Mouse (Mus musculus): Measurements from ENCODE around the gene Cdkl2. TPM values are rescaled to one million over a fixed set of nuclear protein-coding genes. Genes with fewer than 3 reads are reported as not detected.

Gene Cdkl2
- polyA plus RNA-seq, 1 experiment from 2014 or later, result 4.3 TPM

Other genes with a start within 250 kb of the Cdkl2 start
- 38.7 and 40.4 TPM in 2 replicates for gene Rchy1, start 80.8 kb downstream of the Cdkl2 start, polyA plus RNA-seq (2014; fragmentation: Nextera tagmentation; extraction: Ambion mirVana)
- gene Odaph, start 56.4 kb downstream of the Cdkl2 start, polyA plus RNA-seq (2014; fragmentation: Nextera tagmentation; extraction: Ambion mirVana), result 0.47 TPM in 1 of 2 replicates, not detected in the other
- 153 and 175 TPM in 2 replicates for gene G3bp2, start 39.8 kb upstream of the Cdkl2 start, polyA plus RNA-seq (2014; fragmentation: Nextera tagmentation; extraction: Ambion mirVana)
- 41.8 and 49.3 TPM in 2 replicates for gene Uso1, start 94.1 kb upstream of the Cdkl2 start, polyA plus RNA-seq (2014; fragmentation: Nextera tagmentation; extraction: Ambion mirVana)
- gene U90926, start 171.5 kb upstream of the Cdkl2 start, polyA plus RNA-seq (2014; fragmentation: Nextera tagmentation; extraction: Ambion mirVana), result not detected in 2 replicates
- gene Ppef2, start 212.4 kb upstream of the Cdkl2 start, polyA plus RNA-seq (2014; fragmentation: Nextera tagmentation; extraction: Ambion mirVana), result 0.25 and 0.36 TPM in 2 replicates
- gene Naaa, start 234.3 kb upstream of the Cdkl2 start, polyA plus RNA-seq (2014; fragmentation: Nextera tagmentation; extraction: Ambion mirVana), result 15.1 and 17.4 TPM in 2 replicates